Mouse (Mus musculus): ENCODE data around the gene Sept10. TPM values are rescaled to one million over a fixed set of nuclear protein-coding genes. Genes with fewer than 3 reads are reported as not detected.
"Not testable (repeated sequence)": the region's sequence is repeated elsewhere in the genome, so short reads cannot be mapped to it uniquely, and the experiment has no call there.

Sept10 gene
- polyA plus RNA-seq, 1 experiment = 9.2 TPM

DNA sequence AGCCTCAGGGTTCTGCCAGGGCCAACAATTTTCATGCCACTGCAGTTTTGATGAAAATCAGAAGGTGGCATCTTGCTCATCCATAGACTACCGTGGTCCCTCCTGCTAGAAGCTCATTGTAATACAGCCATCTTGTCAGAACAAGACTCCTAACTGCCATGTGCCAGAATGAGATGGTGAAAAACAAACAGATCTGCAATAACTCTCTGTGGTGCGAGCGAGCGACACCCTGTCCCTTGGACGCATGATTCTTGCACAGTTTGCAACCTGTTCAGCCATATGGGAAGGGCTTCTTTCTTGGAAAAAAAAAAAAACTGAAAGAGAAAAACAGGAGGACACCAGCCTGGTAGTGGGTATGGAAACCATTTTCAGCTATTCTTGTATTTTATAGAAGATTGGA is 117.0 kb downstream of the Sept10 start:
- Histone ChIP-seq H3K4me3 (replicated peaks; ENCODE audit: extremely low read depth, low read depth, low read length) (no peak overlapping the region), H3K4me1 (ENCODE audit: control insufficient read depth, insufficient read depth, low read length) (no peaks in the 10 kb centered on the region)
- no peak for DNase-seq
- WGBS = 94% methylated on average over 5 of the region's 5 CpGs
- TF ChIP-seq POLR2A (IDR thresholded peaks at IDR 0.05; ENCODE audit: borderline replicate concordance, extremely low read depth, low read depth, low read length) = no peak
- TF ChIP-seq CTCF (IDR thresholded peaks at IDR 0.05; ENCODE audit: insufficient read depth, low read length) = no peak

- H3K4me3 ChIP-seq (replicated peaks; ENCODE audit: extremely low read depth, low read depth, low read length); DNase-seq; H3K4me1 ChIP-seq (ENCODE audit: control insufficient read depth, insufficient read depth, low read length): not testable (repeated sequence)
- 91% methylated on average over 5 of the region's 5 CpGs for WGBS
Measured at GRCm38 (mm10) chr10:59103076-59103475, 118.6 kb downstream of the Sept10 start.

DNA sequence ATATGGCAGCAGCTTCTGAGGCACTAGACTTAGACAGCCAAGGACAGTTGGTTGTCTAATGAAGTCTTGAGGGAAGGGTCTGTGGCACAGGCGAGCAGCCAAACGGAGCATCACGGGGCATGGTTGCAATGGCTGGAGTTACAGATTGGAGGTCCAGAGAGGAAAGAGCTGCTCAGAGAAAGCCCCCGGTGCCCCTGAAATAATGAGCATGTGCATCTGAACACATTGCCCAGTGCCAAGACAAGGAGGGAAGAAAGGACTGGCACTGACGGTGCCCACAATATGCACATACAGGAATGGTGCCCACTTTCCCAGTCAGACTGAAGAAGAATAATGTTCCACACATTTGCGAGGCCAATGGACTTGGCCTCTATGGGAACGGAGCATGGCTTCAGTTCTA is 129.7 kb downstream of the Sept10 start:
- 94% methylated on average over 7 of the region's 7 CpGs for WGBS
- no peak for DNase-seq
- TF ChIP-seq CTCF (IDR thresholded peaks at IDR 0.05; ENCODE audit: insufficient read depth, low read length) (no peak), POLR2A (IDR thresholded peaks at IDR 0.05; ENCODE audit: borderline replicate concordance, extremely low read depth, low read depth, low read length) (no peak)
- Histone ChIP-seq H3K4me3 (replicated peaks; ENCODE audit: extremely low read depth, low read depth, low read length) (no peak overlapping the region), H3K4me1 (ENCODE audit: control insufficient read depth, insufficient read depth, low read length) (no peaks in the 10 kb centered on the region)

Other genes with a start within 250 kb of the Sept10 start
- 9.3 TPM in 2 replicates for gene Sowahc, start 106 bp upstream of the Sept10 start, polyA plus RNA-seq (2012; rRNA removed)
- 17.4 and 21.9 TPM in 2 replicates for gene P4ha1, start 101.4 kb upstream of the Sept10 start, polyA plus RNA-seq (2012; rRNA removed)
- gene Gm10273, start 173.8 kb upstream of the Sept10 start, polyA plus RNA-seq (2012; rRNA removed) = 2.3 TPM in 2 replicates
- gene Pla2g12b, start 181.8 kb upstream of the Sept10 start, polyA plus RNA-seq (2012; rRNA removed) = 0.41 TPM in 1 of 2 replicates, not detected in the other
- 0.78 and 2.0 TPM in 2 replicates for gene Oit3, start 219.9 kb upstream of the Sept10 start, polyA plus RNA-seq (2012; rRNA removed)

Data from lung, adult 2 months (tissue).